Mouse (Mus musculus) testis, adult 2 months (tissue): ENCODE measurements around the gene 0610010K14Rik. TPM values are rescaled to one million over a fixed set of nuclear protein-coding genes. Genes with fewer than 3 reads are reported as not detected.
A peak's percentile ranks its signal among the peaks of the same experiment; 100 is the strongest.

Source experiments
- H3K27ac ChIP-seq: fragments of 200-500 bp; 2 replicates; pipeline ENCODE4 v1.5.1; 2012; ENCODE audit warnings: low read depth, low read length; ENCODE audit not compliant: control insufficient read depth, insufficient read depth
- H3K27me3 ChIP-seq: fragments of 200-500 bp; 2 replicates; pipeline ENCODE4 v1.6.1; 2012; ENCODE audit warnings: mild to moderate bottlenecking, low read length, moderate library complexity; ENCODE audit not compliant: control insufficient read depth, insufficient read depth
- H3K36me3 ChIP-seq: fragments of 200-500 bp; 2 replicates; pipeline ENCODE4 v1.6.1; 2012; ENCODE audit warnings: mild to moderate bottlenecking, low read length; ENCODE audit not compliant: control insufficient read depth, insufficient read depth
- H3K4me1 ChIP-seq: fragments of 200-500 bp; 2 replicates; pipeline ENCODE4 v1.6.1; 2012; ENCODE audit warnings: low read length; ENCODE audit not compliant: control insufficient read depth, insufficient read depth
- H3K4me3 ChIP-seq: fragments of 200-500 bp; 2 replicates; pipeline ENCODE4 v1.5.1; 2012; ENCODE audit warnings: low read depth, mild to moderate bottlenecking, low read length, moderate library complexity, mixed read lengths; ENCODE audit not compliant: control insufficient read depth
- CTCF ChIP-seq: fragments of 200-500 bp; IDR thresholded peaks from 2 replicates; pipeline ENCODE4 v1.5.1; 2012; ENCODE audit warnings: low read depth, mild to moderate bottlenecking, inconsistent platforms, low read length, moderate library complexity; ENCODE audit not compliant: control insufficient read depth, insufficient read depth, insufficient replicate concordance
- POLR2A ChIP-seq: fragments of 200-500 bp; IDR thresholded peaks from 2 replicates; pipeline ENCODE4 v1.6.1; 2012; ENCODE audit warnings: low read depth, mild to moderate bottlenecking, inconsistent platforms, low read length, moderate library complexity; ENCODE audit not compliant: control insufficient read depth
- polyA plus RNA-seq: library from polyadenylated mRNA; depleted of rRNA; stranded (reverse); fragments of >200 nt; gene quantifications from 2 replicates; pipeline ENCODE4 v1.2.3, GENCODE M21; 2012

The 0610010K14Rik gene
- polyA plus RNA-seq, 1 experiment, result 27.7 TPM

DNA sequence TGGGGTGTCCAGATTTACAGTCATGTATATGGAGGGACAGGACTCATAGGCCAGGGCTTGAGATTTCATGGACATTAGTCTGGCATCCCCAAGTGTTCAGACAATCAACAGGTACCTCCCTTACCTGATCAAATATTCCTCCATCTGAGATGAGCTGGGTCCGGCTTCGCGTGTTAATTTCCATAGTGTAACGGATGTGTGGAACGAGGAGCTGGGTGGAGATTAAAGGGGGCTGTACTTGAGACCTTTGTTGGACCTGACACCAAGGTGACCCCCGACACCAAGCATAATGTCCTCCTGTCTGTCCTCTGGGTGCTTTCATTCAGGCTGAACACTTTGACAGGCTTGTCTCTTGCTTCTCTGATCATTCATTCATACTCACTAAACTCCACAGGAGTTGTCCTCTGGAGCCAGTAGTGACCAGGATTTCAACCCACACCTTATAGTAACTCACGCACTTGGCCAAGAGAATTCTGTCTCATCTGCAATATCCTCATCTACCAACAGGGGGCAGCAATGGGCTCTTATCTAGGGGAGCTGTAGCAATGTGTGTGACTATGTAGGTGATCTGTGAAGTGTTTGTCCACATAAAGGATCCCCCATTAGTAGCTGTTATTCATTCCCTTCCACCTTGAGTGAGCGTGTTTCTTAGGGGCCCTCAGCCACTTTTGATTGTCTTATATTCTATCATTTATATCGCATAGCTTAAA lies 9.6 kb upstream of the 0610010K14Rik start:
- Histone ChIP-seq H3K27ac (no peak overlapping the region), H3K36me3 (no peaks in the 10 kb centered on the region), H3K4me1 (peaks cover 1% of the 10 kb centered on the region), H3K27me3 (no peaks in the 10 kb centered on the region), H3K4me3 (no peak overlapping the region)
- TF ChIP-seq POLR2A (no peak), CTCF (no peak; the same call in 1 of the 2 replicates)

DNA sequence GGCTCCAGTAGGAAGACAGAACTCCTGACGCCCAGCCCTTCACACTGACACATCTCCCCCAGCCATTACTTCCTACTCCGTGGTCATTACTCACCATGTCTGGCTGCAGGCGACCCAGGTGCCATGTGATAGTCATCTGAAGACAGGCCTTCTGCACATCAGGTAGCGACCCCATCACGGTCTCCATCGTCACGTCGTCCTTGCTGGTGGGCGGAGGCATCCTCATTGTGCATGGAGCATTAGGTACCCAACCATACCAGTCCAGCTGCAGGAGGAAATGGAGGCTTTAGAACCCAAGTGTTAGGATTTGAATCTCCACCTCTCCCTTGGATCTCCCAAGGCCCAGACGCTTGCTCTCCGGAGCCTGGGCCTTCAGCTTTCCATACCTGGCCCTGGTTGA lies 4.9 kb upstream of the 0610010K14Rik start:
- Histone ChIP-seq H3K36me3 (no peaks in the 10 kb centered on the region), H3K27ac (no peak overlapping the region), H3K27me3 (no peaks in the 10 kb centered on the region), H3K4me1 (no peaks in the 10 kb centered on the region; the same call in none of the 2 replicates), H3K4me3 (no peak overlapping the region)
- TF ChIP-seq POLR2A (peak; percentile 31; the same call in 1 of the 2 replicates), CTCF (no peak)

DNA sequence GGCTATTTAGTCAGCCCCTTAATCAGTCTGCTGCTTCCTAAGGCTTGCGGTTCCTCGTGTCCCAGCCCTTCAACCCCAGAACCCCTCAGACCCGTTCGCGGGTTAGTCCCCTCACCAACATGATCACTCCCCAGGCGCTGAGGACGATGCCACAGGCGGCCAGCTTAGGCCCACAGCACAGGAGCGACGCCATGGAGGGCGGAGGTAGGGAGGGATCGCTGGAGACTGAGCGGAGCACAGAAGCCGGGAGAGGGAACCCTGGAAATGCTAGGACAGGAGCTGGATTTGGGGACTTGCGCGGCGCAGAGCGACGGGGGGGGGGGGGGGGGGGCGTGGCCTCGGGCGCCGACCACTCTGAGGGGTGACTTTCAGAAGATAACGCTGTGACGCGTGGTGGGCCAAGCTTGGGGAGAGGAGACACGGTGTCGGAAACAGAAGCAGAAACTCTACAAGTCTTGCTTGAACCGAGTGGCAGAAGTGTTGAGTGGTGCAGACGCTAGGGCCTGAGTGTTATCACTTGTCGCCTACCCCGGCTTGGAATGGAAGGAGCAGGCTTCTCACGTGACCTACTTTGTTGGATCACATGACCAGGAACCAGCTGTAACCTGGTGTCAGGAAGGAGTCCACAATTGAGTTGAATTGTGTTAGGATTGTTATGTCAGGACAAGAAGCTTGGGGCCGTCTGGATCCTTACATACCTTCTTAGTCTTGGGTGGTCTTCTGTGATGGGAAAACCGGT lies 2.0 kb upstream of the 0610010K14Rik start, which contains the start of the genes Gm21988 and Rnasek:
TSS of gene Gm21988 (minus strand) at position 290 of the 739 bp plus-strand sequence.
TSS of gene Rnasek (minus strand) at position 302 of the 739 bp plus-strand sequence.
- TF ChIP-seq POLR2A (peak; percentile 40), CTCF (no peak)
- Histone ChIP-seq H3K4me3 (peak within 1 kb of the TSS; percentile 90), H3K27me3 (no peaks in the 10 kb centered on the region), H3K27ac (peak within 1 kb of the TSS; percentile 95), H3K4me1 (peaks cover 3% of the 10 kb centered on the region), H3K36me3 (no peaks in the 10 kb centered on the region)

DNA sequence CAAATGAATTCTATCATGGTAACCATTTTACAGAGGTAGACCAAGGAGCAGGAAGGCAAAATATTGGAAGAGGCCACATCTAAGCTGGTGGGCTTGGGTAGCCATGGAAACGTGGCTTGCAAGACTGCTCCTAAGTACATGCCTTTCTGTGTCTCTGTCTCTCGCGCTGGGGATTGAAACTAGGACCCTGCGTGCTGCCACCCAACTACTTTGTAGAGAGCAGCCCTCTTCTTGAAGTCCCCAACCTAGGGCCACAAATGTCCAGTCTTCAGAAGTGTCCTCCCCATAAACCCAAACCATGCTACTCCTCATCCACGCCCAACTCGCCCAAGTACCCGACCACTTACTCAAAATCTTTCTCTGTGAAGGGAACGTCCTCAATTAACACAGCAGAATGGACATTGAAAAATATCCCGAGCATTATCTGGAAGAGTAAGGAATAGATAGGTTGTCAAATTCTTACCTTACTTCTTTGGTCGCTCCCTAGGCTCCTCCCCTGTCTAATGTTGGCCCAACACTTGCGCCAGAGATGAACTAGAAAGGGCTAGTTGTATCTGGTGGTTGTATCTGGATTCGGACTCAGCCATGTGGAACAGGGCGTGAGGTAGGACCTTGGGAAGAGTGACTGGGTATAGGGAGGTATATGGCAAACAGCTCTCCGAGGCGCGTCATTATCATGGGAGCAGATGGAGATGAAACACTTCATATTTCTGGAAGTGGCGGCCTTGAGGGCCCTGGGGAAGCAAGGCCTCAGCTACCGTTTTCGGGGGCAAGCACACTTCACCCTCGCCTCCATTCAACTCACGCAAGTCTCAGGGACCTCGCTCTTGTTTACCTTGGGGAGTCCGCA lies 1.1 kb upstream of the 0610010K14Rik start:
- Histone ChIP-seq H3K36me3 (no peaks in the 10 kb centered on the region), H3K27ac (peak overlapping the region; percentile 95), H3K4me1 (peaks cover 9% of the 10 kb centered on the region), H3K27me3 (no peaks in the 10 kb centered on the region), H3K4me3 (peak overlapping the region; percentile 90)
- TF ChIP-seq POLR2A (no peak), CTCF (no peak)

DNA sequence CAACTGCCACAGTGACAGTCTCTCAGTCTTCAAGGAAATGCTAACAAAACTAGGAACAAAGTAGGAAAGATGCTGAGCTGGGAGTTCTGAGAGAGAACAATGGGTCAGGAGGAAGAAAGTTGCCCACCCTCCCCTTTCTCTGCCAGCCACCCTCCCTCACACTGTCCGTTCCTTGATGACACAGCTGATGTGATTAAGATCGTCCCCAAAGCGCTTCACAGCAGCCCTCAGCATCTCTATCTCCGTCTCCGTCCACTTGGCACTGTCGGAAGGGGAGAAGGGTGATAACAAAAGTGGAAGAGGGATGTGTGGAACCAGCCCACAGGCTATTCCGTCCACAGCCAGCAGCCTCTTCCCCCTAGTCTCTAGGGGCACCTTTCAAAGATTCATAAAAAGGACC lies 997 bp downstream of the 0610010K14Rik start:
- no peak for TF ChIP-seq CTCF
- TF ChIP-seq POLR2A, result no peak
- H3K4me1 ChIP-seq, result peaks cover 23% of the 10 kb centered on the region

DNA sequence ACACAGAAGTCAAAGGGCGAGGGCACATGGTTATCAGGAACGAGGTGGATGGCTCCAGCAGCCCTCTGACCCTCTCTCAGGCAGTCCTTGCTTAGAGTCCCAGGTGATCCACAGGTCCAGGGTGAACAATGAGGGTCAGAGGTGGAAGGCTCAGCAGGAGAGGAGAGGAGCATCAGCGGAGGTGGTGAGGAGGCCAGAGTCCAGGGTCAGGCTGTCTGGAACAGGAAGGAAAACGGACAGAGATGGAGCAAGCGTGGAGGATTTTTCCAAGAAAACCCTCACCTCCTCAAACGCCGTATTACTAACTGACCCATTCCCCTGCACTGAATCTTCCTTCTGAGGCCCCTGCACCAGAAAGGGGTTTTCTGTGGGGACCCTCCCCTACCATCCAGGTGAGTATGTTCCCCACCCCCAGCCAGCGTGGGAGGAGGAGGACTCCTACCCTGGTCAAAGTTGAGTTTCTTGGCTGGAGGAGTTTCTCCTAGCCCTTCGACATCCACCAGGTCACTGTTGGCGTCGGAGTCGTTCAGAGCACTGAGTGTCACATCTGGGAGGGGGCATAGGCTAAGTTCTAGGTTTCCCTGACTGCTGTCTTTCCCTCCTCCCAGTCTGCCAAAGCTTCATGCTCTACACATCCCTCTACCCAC lies 2.3 kb downstream of the 0610010K14Rik start:
- no peak overlapping the region for H3K4me3 ChIP-seq
- no peak for TF ChIP-seq CTCF
- no peak for TF ChIP-seq POLR2A
- peaks cover 26% of the 10 kb centered on the region for H3K4me1 ChIP-seq
- no peaks in the 10 kb centered on the region for H3K36me3 ChIP-seq
- H3K27me3 ChIP-seq, result no peaks in the 10 kb centered on the region; the same call in 1 of the 2 replicates
- no peak overlapping the region for H3K27ac ChIP-seq

More for the DNA sequence above, 997 bp downstream of the 0610010K14Rik start:
- H3K27me3 ChIP-seq, result no peaks in the 10 kb centered on the region
- H3K27ac ChIP-seq, result peak overlapping the region; percentile 5; the same call in 1 of the 2 replicates
- H3K36me3 ChIP-seq, result no peaks in the 10 kb centered on the region
- no peak overlapping the region for H3K4me3 ChIP-seq
